Mouse (Mus musculus) embryonic stem cell, embryonic (primary cell): Measurements from ENCODE around the gene Pirb.
"Not testable (repeated sequence)": the region's sequence is repeated elsewhere in the genome, so short reads cannot be mapped to it uniquely, and the experiment has no call there.

ENCODE experiments used
- CTCF ChIA-PET, 4 experiments: fragments of 300-600 bp in 2 of 4; fragments of 350-600 bp in 2 of 4; sonication (Branson Sonifier 250); formaldehyde crosslinking; loops; one replicate each; lab custom pipeline; 2022; ENCODE audit warnings: inconsistent platforms in 2 of 4; lab: Charles Lee
- POLR2A ChIA-PET, 4 experiments: fragments of 300-600 bp in 2 of 4; fragments of 350-600 bp in 2 of 4; sonication (Branson Sonifier 250); formaldehyde crosslinking; loops; one replicate each; lab custom pipeline; 2022; ENCODE audit warnings: antibody characterized with exemption in 4 of 4, inconsistent platforms in 1 of 4; lab: Charles Lee

Gene Pirb

DNA sequence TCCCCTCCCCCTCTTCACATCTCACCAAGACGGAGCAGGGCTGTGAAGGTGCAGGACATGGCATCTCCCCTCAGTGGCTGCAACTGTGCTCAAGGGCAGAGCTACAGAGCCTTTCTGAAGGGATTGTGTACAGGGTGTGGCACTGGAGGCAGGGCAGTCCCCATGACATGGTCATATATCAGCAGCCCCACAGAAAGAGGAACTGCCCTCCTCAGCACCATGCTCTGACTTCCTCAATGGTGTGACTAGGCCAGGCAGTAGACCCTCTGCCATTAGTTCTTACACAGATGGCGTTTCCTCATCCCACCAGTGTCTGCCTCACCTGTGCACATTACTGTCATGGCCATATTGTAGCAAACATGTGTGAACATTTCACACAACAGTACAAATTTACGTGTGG is at the start of gene Pirb:
TSS of gene Pirb (minus strand) at position 124 of the 400 bp plus-strand sequence.
- CTCF ChIA-PET, POLR2A ChIA-PET: not testable (repeated sequence)

DNA sequence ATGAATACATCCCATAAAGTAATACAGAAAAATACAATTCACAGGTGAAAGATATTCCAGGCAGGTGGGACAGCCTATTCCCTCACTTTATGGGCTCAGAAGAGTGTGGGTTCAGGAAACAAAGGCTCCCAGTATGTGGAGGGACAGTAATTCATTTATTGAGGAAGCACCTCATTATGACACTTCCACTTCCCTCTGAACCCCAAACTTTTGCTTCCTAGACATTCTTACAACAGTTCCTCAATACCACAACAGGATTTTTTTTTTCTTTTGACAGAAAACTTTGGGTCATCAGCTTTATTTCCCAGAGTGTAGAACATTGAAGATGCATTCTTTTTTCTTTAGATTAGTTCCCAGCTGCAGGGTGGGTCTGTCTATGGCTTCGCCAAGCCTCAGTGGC is 12.5 kb upstream of the Pirb start:
- CTCF ChIA-PET, POLR2A ChIA-PET: not testable (repeated sequence)

DNA sequence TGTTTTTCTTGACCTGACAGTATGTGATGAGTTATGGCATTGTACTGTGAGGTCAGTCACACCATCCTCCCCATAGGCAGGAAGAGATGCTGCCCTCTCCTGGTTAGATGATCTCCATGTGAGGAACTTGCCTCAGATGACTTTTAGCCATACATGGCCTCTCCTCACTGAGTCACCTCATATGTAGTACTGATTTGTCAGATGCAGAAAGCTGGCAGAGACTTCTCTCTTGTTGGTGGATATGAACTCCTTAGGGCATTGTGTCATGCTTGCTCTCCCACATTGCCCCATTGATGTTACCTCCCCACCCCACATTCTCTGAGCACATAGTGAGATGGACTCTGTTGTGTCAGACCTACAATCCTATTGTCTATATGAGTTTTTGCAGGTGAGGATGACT is 5.3 kb upstream of the Pirb start:
- CTCF ChIA-PET: not testable (repeated sequence)

DNA sequence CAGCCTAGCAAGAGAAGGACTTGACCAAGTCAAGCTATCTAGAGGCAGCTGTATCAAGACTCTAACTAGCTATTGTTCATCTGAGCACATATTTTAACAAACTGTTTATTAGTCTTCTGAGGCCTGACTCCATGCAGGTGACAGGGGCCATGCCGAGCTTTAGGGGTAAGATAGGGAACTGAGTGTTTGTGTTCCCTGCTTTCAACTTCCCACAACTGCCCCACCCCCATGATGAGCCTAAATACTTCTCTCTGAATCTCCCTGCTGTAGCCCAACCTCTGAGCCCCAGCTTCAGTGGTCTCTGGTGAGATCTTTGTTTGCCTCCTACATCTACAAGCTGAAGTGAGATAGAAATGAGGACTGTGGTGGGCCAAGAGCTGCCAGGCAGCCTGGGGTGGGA is 4.9 kb downstream of the Pirb start:
- CTCF ChIA-PET: interaction anchor here in 1 of 4 experiments (0.6 kb wide), 1 partner anchor 99 kb away, joined by 3 read pairs; no protein-coding TSS in a partner anchor
- POLR2A ChIA-PET: interaction anchor here in 2 of 4 experiments (1.1 to 14.5 kb wide), 4 partner anchors 9 to 24 kb away, joined by 3 to 650 read pairs (median 5); partner anchors contain the start of genes Mboat7 (in 2 of the 2) and Tsen34 (in 2 of the 2)

More for the DNA sequence above, 5.3 kb upstream of the Pirb start:
- POLR2A ChIA-PET: not testable (repeated sequence)

DNA sequence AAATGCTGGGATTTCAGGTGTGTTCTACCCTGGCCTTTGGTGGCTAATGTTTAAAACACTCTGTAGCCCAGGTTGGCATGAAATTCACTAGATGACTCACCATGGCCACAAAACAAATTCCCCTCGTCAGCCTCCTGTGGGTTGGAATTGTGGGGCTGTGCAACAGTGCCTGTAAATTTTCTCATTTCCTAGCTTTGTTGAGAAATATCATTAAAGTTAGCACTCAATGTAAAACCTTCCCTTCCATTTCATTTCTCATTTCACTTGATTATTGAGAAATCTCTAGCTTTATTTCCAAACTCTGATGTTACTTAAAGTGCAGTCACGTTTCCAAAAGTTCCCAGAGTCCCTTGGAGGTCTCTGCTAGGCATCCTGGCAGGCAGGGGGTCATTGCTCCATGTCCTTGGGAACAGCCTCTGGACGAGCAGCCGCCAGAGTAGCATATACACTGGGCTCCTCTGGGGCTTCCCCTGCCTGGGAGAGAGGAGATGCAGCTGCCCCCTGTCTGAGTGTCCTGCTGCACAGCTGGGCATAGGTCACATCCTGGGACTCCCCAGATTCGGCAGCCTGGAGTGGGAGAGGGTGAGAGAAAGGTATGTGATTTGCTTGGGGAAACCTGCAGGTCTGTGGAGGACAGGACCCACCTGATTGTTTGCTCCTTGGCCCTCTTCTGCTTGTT is 7.8 kb downstream of the Pirb start:
- POLR2A ChIA-PET: interaction anchor here in 3 of 4 experiments (0.6 to 14.5 kb wide), 7 partner anchors 9 to 68 kb away, joined by 3 to 650 read pairs (median 4); partner anchors contain the start of genes Mboat7 (in 2 of the 3), Tsen34 (in 2 of the 3), Cnot3 (in 1 of the 3) and Leng1 (in 1 of the 3)

DNA sequence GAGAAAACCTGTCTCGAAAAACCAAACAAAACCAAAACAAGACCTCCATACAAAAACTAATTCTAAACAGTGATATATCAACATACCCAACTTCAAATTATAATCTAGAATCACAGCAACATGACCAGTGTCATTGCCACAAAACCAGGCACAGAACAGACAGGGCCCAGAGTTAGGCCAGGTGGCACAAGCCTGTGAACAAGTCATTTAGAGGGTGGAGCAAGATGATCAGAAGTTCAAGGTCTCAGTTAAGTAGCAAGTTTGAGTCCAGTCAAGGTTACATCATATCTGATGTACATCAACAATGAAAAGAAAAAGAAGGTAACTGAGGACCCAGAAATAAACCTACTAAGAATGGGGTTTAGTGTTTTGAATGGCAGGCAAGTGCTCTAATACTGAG is 11.2 kb downstream of the Pirb start:
- CTCF ChIA-PET: interaction anchor here in 1 of 4 experiments (0.8 kb wide), 1 partner anchor 736 kb away, joined by 3 read pairs; the partner anchor contains the start of gene Rdh13
- POLR2A ChIA-PET: interaction anchor here (0.6 to 14.5 kb wide), 32 partner anchors 15 to 815 kb away, joined by 3 to 650 read pairs (median 6); partner anchors contain the start of genes Mboat7 (in 4 of the 4), Tsen34 (in 4 of the 4), Cnot3 (in 3 of the 4) and Leng1 (in 3 of the 4)

More for the DNA sequence above, 7.8 kb downstream of the Pirb start:
- CTCF ChIA-PET: no interaction called here

DNA sequence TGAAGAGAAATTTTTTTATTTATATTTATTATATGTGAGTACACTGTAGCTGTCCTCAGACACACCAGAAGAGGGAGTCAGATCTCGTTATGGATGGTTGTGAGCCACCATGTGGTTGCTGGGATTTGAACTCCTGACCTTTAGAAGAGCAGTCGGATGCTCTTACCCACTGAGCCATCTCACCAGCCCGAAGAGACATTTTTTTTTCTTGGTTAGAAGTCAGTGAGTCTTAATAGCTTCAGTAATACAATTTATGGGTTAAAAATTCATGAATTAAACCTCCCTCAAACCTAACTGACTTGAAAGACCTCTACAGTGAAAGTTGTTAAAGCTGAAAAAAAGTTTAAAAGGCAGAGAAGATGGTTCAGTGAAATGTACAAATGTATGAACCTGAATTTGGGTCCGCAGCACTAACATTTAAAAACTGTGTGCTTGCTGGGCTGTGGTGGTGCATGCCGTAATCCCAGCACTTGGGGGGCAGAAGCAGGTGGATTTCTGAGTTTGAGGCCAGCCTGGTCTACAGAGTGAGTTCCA is 11.7 kb downstream of the Pirb start:
- ChIA-PET POLR2A (interaction anchor here (0.6 to 14.5 kb wide), 38 partner anchors 15 to 816 kb away, joined by 3 to 650 read pairs (median 9); partner anchors contain the start of genes Mboat7 (in 4 of the 4), Tsen34 (in 4 of the 4), Cnot3 (in 3 of the 4) and Leng1 (in 3 of the 4)), CTCF (interaction anchor here in 1 of 4 experiments (0.8 to 1.4 kb wide), 3 partner anchors 417 to 737 kb away, joined by 3 to 4 read pairs (median 4); partner anchors contain the start of gene Rdh13)

DNA sequence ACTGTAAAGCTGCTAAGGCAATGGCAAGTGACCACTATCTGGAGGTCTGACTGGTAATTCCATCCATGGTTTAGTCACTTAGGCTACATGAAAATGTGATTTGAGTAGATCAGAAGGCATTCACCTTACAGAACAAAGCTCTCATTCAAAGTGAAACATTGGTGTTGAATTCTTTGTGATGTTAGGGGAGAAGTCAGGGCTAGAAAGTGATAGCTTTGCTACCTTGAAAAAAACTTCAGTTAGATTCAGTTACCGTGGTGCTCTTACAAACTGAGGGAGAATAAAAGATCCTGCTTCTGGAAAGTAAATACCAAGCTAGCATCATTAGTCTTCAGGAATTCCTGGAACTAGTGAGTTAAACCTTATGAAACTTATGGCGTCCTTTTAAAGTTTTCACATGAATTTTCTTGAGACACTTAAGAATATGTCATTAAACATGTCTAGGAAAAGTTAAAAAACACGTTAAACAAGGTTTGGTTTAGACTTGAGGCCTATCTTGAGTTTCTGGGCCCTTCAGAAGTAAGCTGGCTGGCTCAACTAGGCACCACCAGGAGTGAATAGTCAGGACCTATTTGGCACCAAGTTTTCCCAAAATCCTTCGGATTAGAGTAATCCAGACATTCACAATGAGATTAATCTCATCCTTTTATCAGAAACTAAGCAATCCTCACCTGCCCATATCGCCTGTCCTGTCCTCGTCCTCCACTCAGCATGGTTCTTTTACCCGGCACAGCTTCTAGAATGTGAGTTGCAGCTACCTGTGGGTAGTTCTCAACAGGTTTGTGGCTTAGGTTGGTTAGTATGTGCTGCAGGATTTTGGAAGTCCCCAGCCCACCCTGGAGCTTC is 12.4 kb downstream of the Pirb start:
- POLR2A ChIA-PET: interaction anchor here (0.6 to 14.5 kb wide), 54 partner anchors 11 to 816 kb away, joined by 3 to 650 read pairs (median 4); partner anchors contain the start of genes Cnot3 (in 4 of the 4), Mboat7 (in 4 of the 4), Tsen34 (in 4 of the 4) and Leng1 (in 3 of the 4)
- CTCF ChIA-PET: interaction anchor here in 2 of 4 experiments (1.3 to 1.4 kb wide), 3 partner anchors 91 to 719 kb away, joined by 4 to 6 read pairs (median 4); no protein-coding TSS in a partner anchor

DNA sequence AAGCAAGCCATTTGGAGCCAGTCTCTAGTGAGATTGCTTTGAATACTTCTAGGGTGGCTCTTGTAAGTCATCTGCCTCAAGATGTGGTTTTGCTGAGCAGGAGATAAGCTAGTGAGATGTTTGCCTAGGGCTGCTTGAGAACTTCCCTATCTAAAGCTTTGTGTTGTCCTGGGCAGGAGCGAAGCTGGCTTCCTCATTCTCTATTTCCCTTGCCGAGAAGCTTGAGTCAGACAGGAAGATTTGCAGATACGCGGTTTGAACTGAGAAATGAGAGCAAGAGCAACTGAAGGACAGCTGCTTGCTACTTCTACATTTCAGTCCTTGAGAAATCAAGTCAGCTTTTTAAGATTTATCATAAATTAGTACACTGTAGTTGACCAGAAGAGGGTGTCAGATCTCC is 13.2 kb downstream of the Pirb start:
- CTCF ChIA-PET: interaction anchor here in 2 of 4 experiments (0.5 to 1.4 kb wide), 3 partner anchors 90 to 455 kb away, joined by 3 to 6 read pairs (median 4); no protein-coding TSS in a partner anchor
- POLR2A ChIA-PET: interaction anchor here (0.5 to 14.5 kb wide), 53 partner anchors 10 to 795 kb away, joined by 3 to 650 read pairs (median 5); partner anchors contain the start of genes Cnot3 (in 4 of the 4), Leng1 (in 4 of the 4), Mboat7 (in 4 of the 4) and Tsen34 (in 4 of the 4)

DNA sequence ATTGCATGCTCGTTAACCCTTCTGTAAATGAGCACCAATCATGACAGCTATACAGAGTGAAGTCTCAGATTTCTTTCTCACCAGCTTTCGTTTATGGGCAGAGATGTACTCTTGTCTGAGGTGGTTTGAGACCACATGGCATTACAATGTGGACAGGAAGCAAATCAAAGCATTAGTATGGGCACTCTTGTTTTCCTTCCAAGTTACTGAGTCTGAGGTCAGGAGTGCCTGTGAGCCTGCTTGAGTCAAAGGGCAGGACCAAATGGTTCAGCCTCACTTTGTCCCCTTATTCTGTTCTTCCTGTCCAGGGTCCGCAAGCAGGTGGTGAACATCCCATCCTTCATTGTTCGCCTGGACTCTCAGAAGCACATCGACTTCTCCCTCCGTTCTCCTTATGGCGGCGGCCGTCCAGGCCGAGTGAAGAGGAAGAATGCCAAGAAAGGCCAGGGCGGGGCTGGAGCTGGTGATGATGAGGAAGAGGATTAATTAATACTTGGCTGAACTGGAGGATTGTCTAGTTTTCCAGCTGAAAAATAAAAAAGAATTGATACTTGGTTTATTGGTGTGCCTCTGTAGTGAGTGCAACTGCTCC is 13.8 kb downstream of the Pirb start:
- ChIA-PET CTCF (interaction anchor here in 2 of 4 experiments (0.5 to 0.6 kb wide), 2 partner anchors 455 to 765 kb away, joined by 3 to 12 read pairs; no protein-coding TSS in a partner anchor), POLR2A (interaction anchor here (0.5 to 14.5 kb wide), 60 partner anchors 8 to 1355 kb away, joined by 3 to 650 read pairs (median 6); partner anchors contain the start of genes Cnot3 (in 4 of the 4), Leng1 (in 4 of the 4), Mboat7 (in 4 of the 4) and Tsen34 (in 4 of the 4))

DNA sequence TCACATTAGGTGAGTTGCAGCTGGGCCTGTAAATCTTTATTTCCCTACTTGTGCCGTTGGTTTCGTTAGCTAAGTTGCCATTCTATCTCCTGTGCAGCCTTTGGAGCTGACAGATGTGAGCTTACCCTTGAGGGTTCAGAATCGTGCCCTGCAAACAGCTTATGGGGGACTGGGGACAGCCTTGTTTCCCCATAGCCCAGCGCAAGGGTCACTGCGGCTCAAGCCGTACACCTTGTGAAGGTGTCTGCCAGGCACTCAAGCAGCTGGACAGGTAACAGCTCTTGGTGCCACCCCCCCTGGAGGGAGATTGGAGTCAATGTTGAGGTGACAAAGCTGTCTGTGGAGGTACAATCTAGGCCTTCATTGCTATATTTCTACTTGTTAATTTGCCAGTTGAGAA is 14.3 kb downstream of the Pirb start:
- ChIA-PET POLR2A (interaction anchor here (0.5 to 14.5 kb wide), 59 partner anchors 8 to 1355 kb away, joined by 3 to 650 read pairs (median 6); partner anchors contain the start of genes Cnot3 (in 4 of the 4), Leng1 (in 4 of the 4), Mboat7 (in 4 of the 4) and Tsen34 (in 4 of the 4)), CTCF (interaction anchor here in 2 of 4 experiments (0.6 to 1.2 kb wide), 3 partner anchors 13 to 772 kb away, joined by 3 to 12 read pairs (median 3); partner anchors contain the start of gene Tsen34 (in 1 of the 2))

DNA sequence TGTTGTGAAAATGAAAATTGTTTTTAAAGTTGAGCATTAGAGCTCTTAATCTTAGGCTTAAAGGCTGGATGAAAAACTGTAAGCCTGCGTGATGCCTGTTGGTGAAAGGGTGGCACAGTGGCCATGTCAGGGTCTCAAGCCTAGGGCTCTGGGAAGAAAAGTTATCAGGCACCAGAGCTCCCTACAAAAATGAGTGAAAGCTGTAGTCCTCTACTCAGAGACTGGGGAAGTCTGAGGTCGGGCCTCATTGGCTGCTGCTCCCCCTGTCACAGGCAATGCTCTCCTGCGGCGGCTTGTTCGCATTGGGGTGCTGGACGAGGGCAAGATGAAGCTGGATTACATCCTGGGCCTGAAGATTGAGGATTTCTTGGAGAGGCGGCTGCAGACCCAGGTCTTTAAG is 14.7 kb downstream of the Pirb start:
- CTCF ChIA-PET: interaction anchor here in 1 of 4 experiments (0.7 to 1.2 kb wide), 2 partner anchors 13 to 773 kb away, joined by 3 read pairs; partner anchors contain the start of gene Tsen34
- POLR2A ChIA-PET: interaction anchor here (0.6 to 14.5 kb wide), 59 partner anchors 8 to 1356 kb away, joined by 3 to 650 read pairs (median 6); partner anchors contain the start of genes Cnot3 (in 4 of the 4), Mboat7 (in 4 of the 4), Tsen34 (in 4 of the 4) and Leng1 (in 3 of the 4)

DNA sequence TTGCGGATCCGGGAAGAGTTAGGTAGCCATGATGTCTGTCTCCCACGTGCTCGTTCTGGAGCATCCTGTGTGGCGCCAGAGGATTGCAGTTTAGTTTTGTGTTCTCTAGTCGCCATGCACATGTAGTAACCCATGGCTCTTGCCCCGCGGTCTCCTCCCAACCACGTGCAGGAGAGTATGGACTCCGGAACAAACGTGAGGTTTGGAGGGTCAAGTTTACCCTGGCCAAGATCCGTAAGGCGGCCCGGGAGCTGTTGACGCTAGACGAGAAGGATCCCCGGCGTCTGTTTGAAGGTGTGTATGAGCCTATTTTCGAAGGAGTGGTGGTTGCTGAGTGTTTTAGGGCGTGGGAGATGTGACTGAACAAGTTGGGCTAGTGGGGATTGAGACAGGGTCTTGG is 15.7 kb downstream of the Pirb start:
- ChIA-PET POLR2A (interaction anchor here (0.6 to 14.5 kb wide), 27 partner anchors 9 to 808 kb away, joined by 3 to 650 read pairs (median 12); partner anchors contain the start of genes Mboat7 (in 3 of the 4), Tsen34 (in 3 of the 4), Cnot3 (in 2 of the 4) and Leng1 (in 2 of the 4)), CTCF (no interaction called here)

DNA sequence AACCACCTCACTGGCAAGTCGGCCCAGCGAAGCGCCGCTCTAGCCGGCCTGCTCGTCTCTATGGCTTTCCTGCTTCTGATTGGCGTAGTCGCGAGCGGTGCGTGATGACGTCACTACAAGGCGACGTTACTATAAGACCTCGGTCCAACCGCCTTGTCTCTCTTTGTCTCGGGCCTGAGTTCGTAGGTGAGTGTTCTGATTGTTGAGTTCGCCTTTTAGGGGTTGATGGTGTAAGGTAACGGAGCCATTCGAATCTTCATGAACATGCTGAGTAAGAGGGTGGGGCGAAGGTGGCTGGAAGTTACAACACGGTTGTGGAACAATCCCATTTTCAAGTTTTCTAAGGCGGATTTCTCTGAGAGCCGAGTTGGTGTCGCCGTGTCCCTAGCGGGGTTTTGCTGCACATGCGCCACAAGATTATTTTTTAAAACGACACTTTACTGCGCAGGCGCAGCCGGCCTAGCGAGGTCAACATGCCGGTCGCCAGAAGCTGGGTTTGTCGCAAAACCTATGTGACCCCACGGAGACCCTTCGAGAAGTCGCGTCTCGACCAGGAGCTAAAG is 16.2 kb downstream of the Pirb start, which contains the start of gene Rps9:
TSS of gene Rps9 (plus strand) at position 115 of the 563 bp plus-strand sequence.
- ChIA-PET CTCF (no interaction called here), POLR2A (interaction anchor here (0.6 to 14.5 kb wide), 25 partner anchors 10 to 808 kb away, joined by 3 to 650 read pairs (median 14); partner anchors contain the start of genes Mboat7 (in 3 of the 4), Tsen34 (in 3 of the 4), Cnot3 (in 2 of the 4) and Leng1 (in 2 of the 4))

DNA sequence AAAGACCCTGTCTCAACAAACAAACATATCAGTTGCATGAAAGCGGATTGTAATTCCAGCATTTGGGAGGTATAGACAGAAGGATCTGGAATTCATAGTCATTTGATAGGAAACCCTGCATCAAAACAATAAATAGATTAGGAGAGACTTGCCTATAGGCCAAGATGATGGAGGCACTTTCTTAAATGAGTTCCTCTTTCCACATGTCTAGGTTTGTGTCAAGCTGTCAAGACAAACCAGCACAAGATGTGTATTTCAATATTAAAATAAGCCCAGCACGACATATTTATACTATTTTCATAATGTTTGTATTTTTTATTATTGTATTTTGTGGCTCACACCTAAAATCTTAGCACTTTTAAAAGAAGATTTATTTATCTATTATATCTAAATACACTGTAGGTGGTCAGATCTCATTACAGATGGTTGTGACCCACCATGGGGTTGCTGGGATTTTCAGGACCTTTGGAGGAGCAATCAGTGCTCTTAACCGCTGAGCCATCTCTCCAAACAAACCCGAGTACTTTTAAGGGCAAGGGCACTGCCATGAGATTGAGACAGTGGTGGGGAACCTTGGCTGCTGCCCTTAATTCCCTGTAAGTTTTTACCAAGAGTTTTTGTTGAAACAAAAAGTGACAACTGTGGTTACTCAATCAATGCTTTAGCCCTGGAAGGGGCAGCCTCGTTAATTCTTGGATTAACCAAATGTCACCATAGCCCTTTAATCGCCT is 16.9 kb downstream of the Pirb start:
- ChIA-PET CTCF (no interaction called here), POLR2A (interaction anchor here in 3 of 4 experiments (0.7 to 14.5 kb wide), 16 partner anchors 9 to 422 kb away, joined by 3 to 650 read pairs (median 6); partner anchors contain the start of genes Mboat7 (in 3 of the 3), Tsen34 (in 3 of the 3), Cnot3 (in 2 of the 3) and Leng1 (in 2 of the 3))
